Mouse (Mus musculus) heart, embryonic 14.5 days (tissue): ENCODE results near the gene Gpc1. TPM values are rescaled to one million over a fixed set of nuclear protein-coding genes. Genes with fewer than 3 reads are reported as not detected.

Source experiments
- ATAC-seq: fragments of 200-750 bp; cut with Nextera tagmentation; 2 replicates; pipeline ENCODE4 v1.8.0; 2017; ENCODE audit warnings: low read depth, moderate TSS enrichment; ENCODE audit not compliant: insufficient number of reproducible peaks, insufficient read depth, low FRiP score
- H3K27ac ChIP-seq, 2 experiments: fragments of 200-500 bp in 1 of 2; fragments of 300-500 bp in 1 of 2; sonication (generic) in 1 of 2; replicated peaks in 1 of 2; 2 replicates each; pipeline ENCODE4 v1.5.1; 2012 to 2014; ENCODE audit warnings: low read depth in 2 of 2, low read length in 2 of 2, control low read depth in 1 of 2, mild to moderate bottlenecking in 1 of 2, mixed read lengths in 1 of 2; ENCODE audit not compliant: control insufficient read depth in 1 of 2, insufficient read depth in 1 of 2
- H3K27me3 ChIP-seq: fragments of 300-500 bp; sonication (generic); 2 replicates; pipeline ENCODE4 v1.6.1; 2014; ENCODE audit warnings: mild to moderate bottlenecking, low read length, control low read depth; ENCODE audit not compliant: control insufficient read depth, insufficient read depth
- H3K36me3 ChIP-seq: fragments of 300-500 bp; sonication (generic); 2 replicates; pipeline ENCODE4 v1.6.1; 2014; ENCODE audit warnings: mild to moderate bottlenecking, control low read depth, low read length, mixed read lengths; ENCODE audit not compliant: control insufficient read depth, insufficient read depth
- H3K4me1 ChIP-seq, 2 experiments: fragments of 200-500 bp in 1 of 2; fragments of 300-500 bp in 1 of 2; sonication (generic) in 1 of 2; 2 replicates each; pipeline ENCODE4 v1.6.1; 2012 to 2014; ENCODE audit warnings: low read length in 2 of 2, control low read depth in 1 of 2, mixed read lengths in 1 of 2; ENCODE audit not compliant: control insufficient read depth in 2 of 2, insufficient read depth in 2 of 2
- H3K4me2 ChIP-seq: fragments of 300-500 bp; sonication (generic); 2 replicates; pipeline ENCODE4 v1.6.1; 2014; ENCODE audit warnings: mild to moderate bottlenecking, low read length
- H3K4me3 ChIP-seq, 2 experiments: fragments of 200-500 bp in 1 of 2; fragments of 300-500 bp in 1 of 2; sonication (generic) in 1 of 2; 2 replicates each; pipeline ENCODE4 v1.5.1; 2012 to 2014; ENCODE audit warnings: low read length in 2 of 2, mild to moderate bottlenecking in 2 of 2, control low read depth in 1 of 2, low read depth in 1 of 2, moderate library complexity in 1 of 2; ENCODE audit not compliant: control insufficient read depth in 1 of 2, insufficient read depth in 1 of 2
- H3K9ac ChIP-seq: fragments of 300-500 bp; sonication (generic); 2 replicates; pipeline ENCODE4 v1.6.1; 2014; ENCODE audit warnings: mild to moderate bottlenecking, low read length
- H3K9me3 ChIP-seq: fragments of 300-500 bp; sonication (generic); 2 replicates; pipeline ENCODE4 v1.6.1; 2016; ENCODE audit warnings: low read length, control low read depth; ENCODE audit not compliant: control insufficient read depth
- WGBS: fragments of 180-500 bp; shearing (Covaris S2); extraction: QIAGEN DNeasy Blood & Tissue Kit; methylation state at CpG from one replicate; pipeline ENCODE4 v1.1.7; 2014; 5-methylcytosine and 5-hydroxymethylcytosine counted together
- microRNA counts: library from miRNA; unstranded; fragments of <30 nt; microRNA quantifications from one replicate; lab custom pipeline; 2016
- microRNA-seq: library from miRNA; unstranded; fragments of <30 nt; microRNA quantifications from one replicate; pipeline ENCODE4, GENCODE M21; 2016
- polyA plus RNA-seq: library from polyadenylated mRNA; unstranded; fragments of >200 nt; fragmentation: Nextera tagmentation; extraction: Ambion mirVana; gene quantifications from 2 replicates; pipeline ENCODE4 v1.2.1, GENCODE M21; 2014

Gene Gpc1
- polyA plus RNA-seq, 1 experiment from 2014 or later: 59.7 TPM

DNA sequence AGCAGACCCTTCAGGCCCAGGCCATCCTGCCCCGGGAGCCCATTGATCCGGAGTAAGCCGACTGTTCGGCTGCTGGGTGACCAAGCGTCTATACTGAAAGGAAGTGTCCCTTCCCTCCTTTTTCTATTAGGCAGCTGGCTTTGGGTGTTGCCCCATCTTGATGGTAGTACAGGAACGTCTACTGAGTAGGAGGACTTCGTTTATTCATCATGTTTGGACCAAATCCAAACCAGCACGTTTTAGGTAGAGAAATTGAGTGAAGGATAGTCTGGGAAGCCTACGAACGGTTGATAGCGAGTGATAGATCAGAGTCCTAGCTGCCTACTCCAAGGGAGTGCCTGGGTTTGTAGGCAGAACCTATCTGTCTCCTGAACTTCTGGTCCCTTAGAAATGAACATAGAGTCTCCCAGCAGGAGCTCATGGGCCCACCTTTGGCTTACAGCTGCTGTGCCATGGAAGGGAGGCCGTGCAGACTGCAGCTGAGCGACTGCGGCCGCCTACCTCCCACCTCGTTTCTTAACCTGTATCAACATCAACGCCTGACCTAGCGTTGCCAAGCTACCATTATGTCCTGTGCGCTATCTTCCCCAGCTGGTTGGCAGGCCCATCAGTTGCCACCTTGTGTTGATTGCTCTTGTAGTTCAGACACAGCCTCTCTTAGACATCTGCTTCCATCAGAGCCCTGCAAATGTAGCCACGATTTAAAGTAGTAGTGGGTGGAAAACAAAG is 76.4 kb downstream of the Gpc1 start:
- Histone ChIP-seq H3K9me3 (no peaks in the 10 kb centered on the region), H3K4me1 (peaks cover 25 to 28% of the 10 kb centered on the region in 2 experiments), H3K36me3 (no peaks in the 10 kb centered on the region), H3K27me3 (no peaks in the 10 kb centered on the region), H3K9ac (peak overlapping the region; percentile 86), H3K4me2 (peak overlapping the region; percentile 77), H3K27ac (peak overlapping the region in 1 of 2 experiments; percentile 85; a peak in 1 of 4 replicates), H3K4me3 (peak overlapping the region; percentile 86 to 88)
- 41% methylated on average over 20 of the region's 20 CpGs for WGBS
- no peak for ATAC-seq

DNA sequence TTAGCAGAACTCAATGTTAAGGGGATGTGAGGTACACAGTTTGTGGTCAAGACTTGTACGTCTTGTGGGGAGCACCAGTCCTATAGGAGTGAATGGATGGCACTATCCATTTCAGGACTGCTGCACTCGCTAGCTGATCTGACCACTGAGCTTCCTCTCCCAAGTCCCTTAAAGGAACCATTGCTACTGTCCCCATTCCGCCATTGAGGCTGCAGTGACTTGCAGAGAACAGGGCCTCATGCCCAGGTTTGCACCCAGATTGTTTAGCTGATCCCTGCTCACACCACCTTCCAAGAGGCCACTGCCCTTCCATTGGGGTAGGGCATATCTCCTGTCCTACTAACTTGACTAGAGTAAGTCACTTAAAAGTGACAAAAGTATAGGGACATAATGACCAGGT is 77.2 kb downstream of the Gpc1 start:
- Histone ChIP-seq H3K36me3 (0 out of 2 replicates have a peak, but pooled peaks cover 3% of the 10 kb centered on the region), H3K4me2 (no peak overlapping the region), H3K27me3 (no peaks in the 10 kb centered on the region), H3K27ac (no peak overlapping the region), H3K4me3 (no peak overlapping the region), H3K4me1 (peaks cover 21 to 24% of the 10 kb centered on the region in 2 experiments), H3K9me3 (no peaks in the 10 kb centered on the region), H3K9ac (no peak overlapping the region)
- no peak for ATAC-seq
- WGBS: 96% methylated on average over 3 of the region's 3 CpGs

DNA sequence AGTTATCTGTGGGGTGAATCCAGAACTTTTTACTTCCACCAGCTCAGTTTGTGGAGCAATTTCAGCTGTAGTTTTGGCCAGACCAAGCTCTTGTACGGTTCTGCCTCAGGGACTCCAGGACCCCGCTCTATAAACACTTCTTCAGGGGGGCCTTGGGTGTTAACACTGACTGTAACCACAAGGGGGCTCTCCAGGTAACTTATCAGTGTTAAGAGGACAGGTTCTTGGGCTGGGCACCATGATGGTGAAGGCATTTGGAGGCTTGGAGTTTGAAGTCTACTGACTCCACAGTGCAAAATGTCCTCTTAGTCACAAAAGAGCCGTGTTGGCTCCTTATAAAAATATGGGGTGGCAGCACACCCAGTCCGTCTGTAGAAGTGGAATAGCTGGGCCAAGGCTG is 77.6 kb downstream of the Gpc1 start:
- 0 out of 2 replicates have a peak, but pooled peaks cover 3% of the 10 kb centered on the region for H3K36me3 ChIP-seq
- H3K27ac ChIP-seq: no peak overlapping the region
- H3K27me3 ChIP-seq: no peaks in the 10 kb centered on the region
- H3K9ac ChIP-seq: no peak overlapping the region
- H3K4me1 ChIP-seq: peaks cover 21 to 24% of the 10 kb centered on the region in 2 experiments
- H3K9me3 ChIP-seq: no peaks in the 10 kb centered on the region
- H3K4me3 ChIP-seq: no peak overlapping the region
- no peak for ATAC-seq
- H3K4me2 ChIP-seq: no peak overlapping the region
- WGBS: 61% methylated on average over 4 of the region's 4 CpGs

MicroRNAs within 50 kb of the gene (microRNA counts, 519-probe panel; counts per million panel counts)
- microRNA mmu-miR-149 (lab: Ali Mortazavi, UCI): 5,177 counts per million, percentile 81 among the panel's probes with 10 or more counts

Small RNA genes lying within 50 kb of the gene (microRNA-seq; reads per million reads assigned to microRNA genes)
- 4,151 reads per million, percentile 90 among the genes with 10 or more reads in this experiment for gene Mir149

Other genes with a start within 250 kb of the Gpc1 start
- gene Olfr1412, start 245.9 kb upstream of the Gpc1 start, polyA plus RNA-seq: not detected in 2 replicates
- gene Olfr1411, start 237.2 kb upstream of the Gpc1 start, polyA plus RNA-seq: not detected in 2 replicates
- gene Olfr1410, start 225.9 kb upstream of the Gpc1 start, polyA plus RNA-seq: not detected in 2 replicates
- not detected in 2 replicates for gene Olfr12, start 213.9 kb upstream of the Gpc1 start, polyA plus RNA-seq
- gene Cops9, start 189.7 kb upstream of the Gpc1 start, polyA plus RNA-seq: 521 and 566 TPM in 2 replicates
- not detected in 2 replicates for gene Otos, start 182.8 kb upstream of the Gpc1 start, polyA plus RNA-seq
- 0.16 and 0.89 TPM in 2 replicates for gene Ankmy1, start 71.3 kb downstream of the Gpc1 start, polyA plus RNA-seq
- 15.6 and 16.5 TPM in 2 replicates for gene Dusp28, start 75.3 kb downstream of the Gpc1 start, polyA plus RNA-seq
- gene Rnpepl1, start 79.1 kb downstream of the Gpc1 start, polyA plus RNA-seq: 37.8 and 40.8 TPM in 2 replicates
- 15.7 and 16.9 TPM in 2 replicates for gene Capn10, start 102.7 kb downstream of the Gpc1 start, polyA plus RNA-seq
- 0.44 and 0.54 TPM in 2 replicates for gene Gpr35, start 119.2 kb downstream of the Gpc1 start, polyA plus RNA-seq
- gene Aqp12, start 174.7 kb downstream of the Gpc1 start, polyA plus RNA-seq: 0.19 TPM in 1 of 2 replicates, not detected in the other